Mouse (Mus musculus) heart, adult 2 months (tissue): ENCODE measurements at regions not wholly inside any gene's neighbourhood (a gene's known extent, or its start where the extent isn't known, plus 50 kb on each side); places are given as distances from the start of the nearest gene placed in this dataset.

Experiments
- CTCF ChIP-seq: fragments of 200-600 bp; IDR thresholded peaks from 2 replicates; pipeline ENCODE4 v1.8.1; 2022; ENCODE audit warnings: antibody characterized with exemption, mild to moderate bottlenecking, moderate library complexity
- EP300 ChIP-seq: fragments of 200-500 bp; IDR thresholded peaks from 2 replicates; pipeline ENCODE4 v1.6.1; 2011; ENCODE audit warnings: low read depth, low read length, control low read depth; ENCODE audit not compliant: insufficient read depth
- POLR2A ChIP-seq: fragments of 200-500 bp; IDR thresholded peaks from 2 replicates; pipeline ENCODE4 v1.6.1; 2011; ENCODE audit warnings: mild to moderate bottlenecking, low read depth, low read length, control low read depth; ENCODE audit not compliant: insufficient read depth

- TF ChIP-seq POLR2A (no peak), CTCF (no peak), EP300 (no peak)
These were observed 80.0 kb upstream of the Foxk1 start for GRCm38 (mm10) chr5:142321316-142321715.
